Mouse (Mus musculus) ES-Bruce4 (cell line): Measurements from ENCODE around the gene Ndufa12.

Experiments used
- CTCF ChIP-seq: IDR thresholded peaks from one replicate; pipeline ENCODE4 v1.8.1; 2011; ENCODE audit warnings: low read depth, low read length
- POLR2A ChIP-seq: IDR thresholded peaks from one replicate; pipeline ENCODE4 v1.8.1; 2011; ENCODE audit warnings: low read length; ENCODE audit not compliant: insufficient read depth

DNA sequence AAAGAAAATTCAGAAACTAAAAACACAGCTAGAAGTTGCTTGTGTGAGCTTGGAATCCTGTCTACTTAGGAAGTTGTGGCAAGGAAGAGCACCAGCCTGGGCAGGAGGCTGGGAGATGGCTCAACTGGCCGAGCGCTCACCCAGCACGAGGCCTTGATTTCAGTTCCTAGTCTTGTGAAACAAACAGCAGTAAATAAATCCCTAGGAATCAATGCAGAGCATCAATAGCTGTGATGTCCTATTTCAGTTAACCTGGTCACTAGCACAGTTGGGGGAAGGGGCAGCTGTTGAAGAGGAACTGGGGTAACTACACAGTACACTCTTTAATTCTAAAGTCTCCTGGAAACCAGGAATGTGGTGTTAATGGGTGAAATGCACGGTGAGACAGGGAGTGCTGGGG is 6.5 kb downstream of the Ndufa12 start:
- TF ChIP-seq POLR2A (no peak), CTCF (no peak)
